In genomic region chr15:82963090-82963489, GRCm38 (mm10) we compare ENCODE assay signal across 8 mouse cellular contexts. TPM values are rescaled to one million over a fixed set of nuclear protein-coding genes. Genes with fewer than 3 reads are reported as not detected.
DNase-seq lines count a peak whose midpoint lies in the region; ATAC-seq lines count a peak whose summit lies in the region.

No protein-coding gene starts in this region.

- peak overlapping the region; percentile 82 for H3K9ac ChIP-seq in embryonic facial prominence, embryonic 13.5 days
- H3K9ac ChIP-seq in hindbrain, embryonic 12.5 days = peak overlapping the region; percentile 78
- peak overlapping the region; percentile 80 for H3K9ac ChIP-seq in midbrain, embryonic 16.5 days (ENCODE audit: low read depth, low read length)

- H3K27me3 ChIP-seq in embryonic facial prominence, embryonic 13.5 days = peaks cover 7% of the 10 kb centered on the region; the same call in 1 of the 2 replicates
- peaks cover 82% of the 10 kb centered on the region for H3K27me3 ChIP-seq in hindbrain, embryonic 12.5 days
- no peaks in the 10 kb centered on the region for H3K27me3 ChIP-seq in midbrain, embryonic 16.5 days (ENCODE audit: control insufficient read depth, insufficient read depth, low read depth, low read length)

- peaks cover 77% of the 10 kb centered on the region for H3K4me1 ChIP-seq in embryonic facial prominence, embryonic 13.5 days
- peaks cover 68% of the 10 kb centered on the region for H3K4me1 ChIP-seq in hindbrain, embryonic 12.5 days
- H3K4me1 ChIP-seq in midbrain, embryonic 16.5 days (ENCODE audit: control insufficient read depth, insufficient read depth, low read length) = peaks cover 62% of the 10 kb centered on the region

- no peaks in the 10 kb centered on the region for H3K9me3 ChIP-seq in embryonic facial prominence, embryonic 13.5 days
- no peaks in the 10 kb centered on the region for H3K9me3 ChIP-seq in hindbrain, embryonic 12.5 days (replicated peaks)
- H3K9me3 ChIP-seq in midbrain, embryonic 16.5 days (replicated peaks; ENCODE audit: control insufficient read depth, low read length, poor library complexity, severe bottlenecking) = no peaks in the 10 kb centered on the region

- WGBS in embryonic facial prominence, embryonic 13.5 days = 4% methylated on average over 37 of the region's 39 CpGs
- WGBS in hindbrain, embryonic 12.5 days = 2% methylated on average over 39 of the region's 39 CpGs
- WGBS in midbrain, embryonic 16.5 days = 3% methylated on average over 30 of the region's 39 CpGs

- peak; percentile 54 to 56 for DNase-seq in left cerebral cortex, adult 18-20 months (ENCODE audit: low spot score in 2 of 2)
- DNase-seq in left cerebral cortex, postnatal 4 days = no peak
- no peak for DNase-seq in cerebellum, adult 8-10 months
- no peak for DNase-seq in cerebellum, postnatal 4 days (ENCODE audit: low spot score in 2 of 2)

- peak overlapping the region; percentile 79 for H3K27ac ChIP-seq in embryonic facial prominence, embryonic 13.5 days
- peak overlapping the region; percentile 79 for H3K27ac ChIP-seq in hindbrain, embryonic 12.5 days
- H3K27ac ChIP-seq in midbrain, embryonic 16.5 days (ENCODE audit: low read length) = peak overlapping the region; percentile 81

- peak overlapping the region; percentile 66 for H3K4me3 ChIP-seq in embryonic facial prominence, embryonic 13.5 days
- H3K4me3 ChIP-seq in hindbrain, embryonic 12.5 days = peak overlapping the region; percentile 55
- peak overlapping the region; percentile 62 for H3K4me3 ChIP-seq in midbrain, embryonic 16.5 days (ENCODE audit: low read depth, low read length)

- H3K36me3 ChIP-seq in embryonic facial prominence, embryonic 13.5 days = no peaks in the 10 kb centered on the region
- H3K36me3 ChIP-seq in hindbrain, embryonic 12.5 days = no peaks in the 10 kb centered on the region
- no peaks in the 10 kb centered on the region for H3K36me3 ChIP-seq in midbrain, embryonic 16.5 days (ENCODE audit: control insufficient read depth, insufficient read depth, low read length)

- intact Hi-C loops in left cerebral cortex, postnatal 4 days (cut with DNase I) = no loop called here

- ATAC-seq in embryonic facial prominence, embryonic 13.5 days (ENCODE audit: insufficient number of reproducible peaks, insufficient read depth, low FRiP score, low TSS enrichment, low read depth) = no peak
- ATAC-seq in hindbrain, embryonic 12.5 days (ENCODE audit: low FRiP score) = no peak
- no peak for ATAC-seq in midbrain, embryonic 16.5 days
- ATAC-seq in frontal cortex, adult (ENCODE audit: low TSS enrichment) = no peak

- H3K4me2 ChIP-seq in embryonic facial prominence, embryonic 13.5 days = peak overlapping the region; percentile 76
- H3K4me2 ChIP-seq in hindbrain, embryonic 12.5 days (replicated peaks) = peak overlapping the region; percentile 64
- H3K4me2 ChIP-seq in midbrain, embryonic 16.5 days (ENCODE audit: low read length) = peak overlapping the region; percentile 85

RNA-seq across cellular contexts. Expression of gene Tcf20, which starts 24.6 kb away (rescaled TPM):
- total RNA-seq in left cerebral cortex, adult 18-20 months (2021) = 100 to 1,000 TPM; 233 to 245 TPM
- total RNA-seq in left cerebral cortex, postnatal 4 days (2021) = 100 to 1,000 TPM; 142 to 145 TPM
- polyA plus RNA-seq in embryonic facial prominence, embryonic 13.5 days (2015; fragmentation: Nextera tagmentation; extraction: Ambion mirVana) = 15.2 and 15.8 TPM in 2 replicates
- polyA plus RNA-seq in hindbrain, embryonic 12.5 days (2016; fragmentation: Nextera tagmentation; extraction: Ambion mirVana) = 12.4 and 14.0 TPM in 2 replicates
- 13.0 and 13.6 TPM in 2 replicates for polyA plus RNA-seq in midbrain, embryonic 16.5 days (2015; fragmentation: Nextera tagmentation; extraction: Ambion mirVana)

Comparison
In these comparisons a context has a peak if more than half of its experiments do, and no peak if none do; other contexts are left out.
1. DNase-seq: peak in left cerebral cortex, adult 18-20 months (2 of 2); none in left cerebral cortex, postnatal 4 days (single experiment), cerebellum, adult 8-10 months (single experiment) and cerebellum, postnatal 4 days (0 of 2).
2. Peak in every context shown above with its lines, with median percentiles within 50 percentile points of each other: H3K27ac ChIP-seq, H3K4me2 ChIP-seq, H3K4me3 ChIP-seq and H3K9ac ChIP-seq.